Mouse (Mus musculus): ENCODE measurements around the gene Mmaa.

Gene Mmaa

GRCm38 (mm10) chr8:79222106-79222751 lies 72.5 kb downstream of the Mmaa start:
- no peak for ATAC-seq (ENCODE audit: low TSS enrichment)
